Comparison of ENCODE assay signal across 17 mouse cellular contexts in genomic region chr1:135565775-135566174, GRCm38 (mm10). TPM values are rescaled to one million over a fixed set of nuclear protein-coding genes. Genes with fewer than 3 reads are reported as not detected.
A peak's percentile ranks its signal among the peaks of the same experiment; 100 is the strongest.
DNase-seq lines count a peak whose midpoint lies in the region; ATAC-seq and TF ChIP-seq lines count a peak whose summit lies in the region.
"Had no signal": no experiment of that assay in that cellular context is flagged by ENCODE, and none has a peak within 500 bp of the region (broad histone marks: within the 10 kb centered on the region; RNA-seq: fewer than 3 reads in every experiment).

No protein-coding gene starts in this region.

- no peak for ATAC-seq in embryonic facial prominence, embryonic 15.5 days (ENCODE audit: insufficient number of reproducible peaks, low FRiP score, low TSS enrichment, low read depth)
- no peak for ATAC-seq in hindbrain, embryonic 14.5 days (ENCODE audit: low FRiP score)
- ATAC-seq in midbrain, embryonic 14.5 days (ENCODE audit: low FRiP score, low TSS enrichment): no peak
- ATAC-seq: Patski had no signal

- H3K27me3 ChIP-seq in embryonic facial prominence, embryonic 15.5 days: no peaks in the 10 kb centered on the region
- H3K27me3 ChIP-seq in hindbrain, embryonic 14.5 days (ENCODE audit: control insufficient read depth, insufficient read depth, low read length): no peaks in the 10 kb centered on the region
- no peaks in the 10 kb centered on the region for H3K27me3 ChIP-seq in midbrain, embryonic 14.5 days (ENCODE audit: control insufficient read depth, insufficient read depth, low read length)
- H3K27me3 ChIP-seq: Patski had no signal

- no peaks in the 10 kb centered on the region for H3K36me3 ChIP-seq in embryonic facial prominence, embryonic 15.5 days
- H3K36me3 ChIP-seq in hindbrain, embryonic 14.5 days (replicated peaks; ENCODE audit: control insufficient read depth, insufficient read depth): no peaks in the 10 kb centered on the region; the same call in 1 of the 2 replicates
- H3K36me3 ChIP-seq in midbrain, embryonic 14.5 days (ENCODE audit: control insufficient read depth, insufficient read depth, low read length): no peaks in the 10 kb centered on the region

- H3K4me1 ChIP-seq in embryonic facial prominence, embryonic 15.5 days: peaks cover 46% of the 10 kb centered on the region
- H3K4me1 ChIP-seq in hindbrain, embryonic 14.5 days (replicated peaks; ENCODE audit: control insufficient read depth, insufficient read depth, low read length): peaks cover 48% of the 10 kb centered on the region
- H3K4me1 ChIP-seq in midbrain, embryonic 14.5 days (ENCODE audit: control insufficient read depth, insufficient read depth, low read length): peaks cover 42% of the 10 kb centered on the region

- H3K9ac ChIP-seq in embryonic facial prominence, embryonic 15.5 days: no peak overlapping the region
- no peak overlapping the region; the same call in 1 of the 2 replicates for H3K9ac ChIP-seq in hindbrain, embryonic 14.5 days
- peak overlapping the region; percentile 20; the same call in 1 of the 2 replicates for H3K9ac ChIP-seq in midbrain, embryonic 14.5 days (replicated peaks; ENCODE audit: low read length)

- 46% methylated on average over 5 of the region's 5 CpGs for WGBS in embryonic facial prominence, embryonic 15.5 days
- 65% methylated on average over 5 of the region's 5 CpGs for WGBS in hindbrain, embryonic 14.5 days
- WGBS in midbrain, embryonic 14.5 days: 72% methylated on average over 5 of the region's 5 CpGs

- H3K9me3 ChIP-seq in embryonic facial prominence, embryonic 15.5 days (replicated peaks): no peaks in the 10 kb centered on the region
- H3K9me3 ChIP-seq in hindbrain, embryonic 14.5 days (ENCODE audit: control insufficient read depth, low read length): no peaks in the 10 kb centered on the region
- no peaks in the 10 kb centered on the region for H3K9me3 ChIP-seq in midbrain, embryonic 14.5 days (ENCODE audit: control insufficient read depth, low read length)

- no peak overlapping the region for H3K4me3 ChIP-seq in layer of hippocampus, adult 2 months
- no peak overlapping the region for H3K4me3 ChIP-seq in embryonic facial prominence, embryonic 15.5 days (replicated peaks)
- no peak overlapping the region for H3K4me3 ChIP-seq in hindbrain, embryonic 14.5 days (replicated peaks; ENCODE audit: low read length)
- H3K4me3 ChIP-seq in midbrain, embryonic 14.5 days (replicated peaks; ENCODE audit: low read depth, low read length): no peak overlapping the region
- H3K4me3 ChIP-seq: erythroblast, embryonic 14.5 days had no signal

- no peak overlapping the region for H3K4me2 ChIP-seq in embryonic facial prominence, embryonic 15.5 days (replicated peaks)
- 0 out of 2 replicates have a peak overlapping the region, but pooled peaks have one; percentile 13 for H3K4me2 ChIP-seq in hindbrain, embryonic 14.5 days (replicated peaks)
- no peak overlapping the region for H3K4me2 ChIP-seq in midbrain, embryonic 14.5 days (ENCODE audit: low read length)

- H3K27ac ChIP-seq in layer of hippocampus, adult 2 months: peak overlapping the region; percentile 92
- H3K27ac ChIP-seq in embryonic facial prominence, embryonic 15.5 days (replicated peaks): peak overlapping the region; percentile 23
- peak overlapping the region; percentile 73 for H3K27ac ChIP-seq in hindbrain, embryonic 14.5 days
- H3K27ac ChIP-seq in midbrain, embryonic 14.5 days (replicated peaks; ENCODE audit: low read depth, low read length): peak overlapping the region; percentile 86

- DNase-seq in layer of hippocampus, adult 2 months (ENCODE audit: low spot score in 2 of 2): no peak
- no peak for DNase-seq in layer of hippocampus, postnatal 36 days
- DNase-seq in hindbrain, embryonic 14.5 days (ENCODE audit: low spot score): no peak
- DNase-seq in midbrain, embryonic 14.5 days: no peak
- no peak for DNase-seq in adrenal gland, postnatal 14 days
- no peak for DNase-seq in right cerebral cortex, postnatal 4 days
- no peak for DNase-seq in liver
- DNase-seq: B cell, adult 2 months; cerebellum, adult 11 months; heart, adult 18-20 months; heart, postnatal 10 days; kidney, postnatal 14 days; lung, adult 18-20 months; lung, postnatal 36 days had no signal

- no peak for TF ChIP-seq CTCF in layer of hippocampus, adult 2 months (conservative IDR thresholded peaks at IDR 0.05)

RNA-seq across cellular contexts. Expression of gene Nav1, which starts 41.3 kb away (rescaled TPM):
- 10 to 100 TPM; 60.3 to 71.2 TPM for total RNA-seq in layer of hippocampus, adult 2 months (2021)
- 10 to 100 TPM; 64.6 to 75.1 TPM for total RNA-seq in layer of hippocampus, postnatal 36 days (2021)
- polyA plus RNA-seq in embryonic facial prominence, embryonic 15.5 days (2015; fragmentation: Nextera tagmentation; extraction: Ambion mirVana): 12.5 and 13.6 TPM in 2 replicates
- 56.2 and 60.2 TPM in 2 replicates for polyA plus RNA-seq in hindbrain, embryonic 14.5 days (2014; fragmentation: Nextera tagmentation; extraction: Ambion mirVana)
- polyA plus RNA-seq in midbrain, embryonic 14.5 days (2014; fragmentation: Nextera tagmentation; extraction: Ambion mirVana): 48.2 and 56.3 TPM in 2 replicates
- total RNA-seq in adrenal gland, postnatal 14 days (2021): 20.6 and 24.8 TPM in 2 replicates

Comparison
In these comparisons a context has a peak if more than half of its experiments do, and no peak if none do; other contexts are left out.
1. H3K27ac ChIP-seq: peak in every context shown above with its lines; median percentile 92 in layer of hippocampus, adult 2 months; 86 in midbrain, embryonic 14.5 days; 73 in hindbrain, embryonic 14.5 days; 23 in embryonic facial prominence, embryonic 15.5 days.